Mouse (Mus musculus) thymus, adult 2 months (tissue): Measurements from ENCODE around the gene Ndufs5. TPM values are rescaled to one million over a fixed set of nuclear protein-coding genes. Genes with fewer than 3 reads are reported as not detected.

Source experiments
- DNase-seq: peaks from one replicate; pipeline ENCODE4 v3.0.0; 2021
- H3K27ac ChIP-seq: fragments of 200-500 bp; 2 replicates; pipeline ENCODE4 v1.5.1; 2012; ENCODE audit warnings: low read length, control low read depth; ENCODE audit not compliant: control insufficient read depth, insufficient read depth
- H3K27me3 ChIP-seq: fragments of 200-500 bp; 2 replicates; pipeline ENCODE4 v1.6.1; 2012; ENCODE audit warnings: mild to moderate bottlenecking, low read length, moderate library complexity, mixed read lengths; ENCODE audit not compliant: control insufficient read depth, insufficient read depth
- H3K36me3 ChIP-seq: fragments of 200-500 bp; 2 replicates; pipeline ENCODE4 v1.6.1; 2012; ENCODE audit warnings: mild to moderate bottlenecking, low read length, moderate library complexity; ENCODE audit not compliant: control insufficient read depth, insufficient read depth
- H3K4me1 ChIP-seq: fragments of 200-500 bp; replicated peaks from 2 replicates; pipeline ENCODE4 v1.6.1; 2012; ENCODE audit warnings: low read length; ENCODE audit not compliant: control insufficient read depth, insufficient read depth
- H3K4me3 ChIP-seq: fragments of 200-500 bp; 2 replicates; pipeline ENCODE4 v1.5.1; 2012; ENCODE audit warnings: mild to moderate bottlenecking, low read length, control low read depth, moderate library complexity; ENCODE audit not compliant: control insufficient read depth, insufficient read depth
- CTCF ChIP-seq: fragments of 200-500 bp; IDR thresholded peaks from 2 replicates; pipeline ENCODE4 v1.5.1; 2012; ENCODE audit warnings: mild to moderate bottlenecking, control low read depth, low read length, moderate library complexity, borderline replicate concordance; ENCODE audit not compliant: control insufficient read depth, poor library complexity, insufficient read depth; ENCODE audit errors: extremely low read depth
- POLR2A ChIP-seq: fragments of 200-500 bp; IDR thresholded peaks from 2 replicates; pipeline ENCODE4 v1.6.1; 2012; ENCODE audit warnings: mild to moderate bottlenecking, low read length, control low read depth, moderate library complexity; ENCODE audit not compliant: control insufficient read depth, poor library complexity, insufficient read depth; ENCODE audit errors: extremely low read depth
- WGBS: fragments of 180-500 bp; shearing (Covaris S2); methylation state at CpG from one replicate; pipeline ENCODE4 v1.1.7; 2018; 5-methylcytosine and 5-hydroxymethylcytosine counted together
- polyA plus RNA-seq: library from polyadenylated mRNA; depleted of rRNA; stranded (reverse); fragments of >200 nt; gene quantifications from 2 replicates; pipeline ENCODE4 v1.2.3, GENCODE M21; 2012

Ndufs5 gene
- polyA plus RNA-seq, 1 experiment = 44.2 TPM

DNA sequence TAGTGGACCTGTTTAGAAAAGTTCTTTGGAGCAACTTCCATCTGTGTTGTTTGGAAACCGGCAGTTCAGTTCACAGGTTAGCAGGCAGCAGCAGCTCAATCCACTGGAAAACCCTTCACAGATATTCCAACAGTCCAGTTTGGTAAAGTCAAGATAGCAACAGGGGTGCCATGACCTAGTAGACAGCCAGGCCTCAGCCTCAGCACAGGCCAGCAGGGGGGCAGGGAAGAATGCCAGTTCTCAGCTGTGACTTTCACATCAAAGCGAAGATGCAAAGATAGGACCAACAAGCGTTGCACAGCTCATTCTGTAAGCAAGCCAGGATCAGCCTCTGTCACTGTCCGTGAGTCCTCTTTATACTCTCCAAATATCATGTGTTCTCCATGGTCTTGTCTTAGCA, 3.8 kb upstream of the Ndufs5 start:
- Histone ChIP-seq H3K27me3 (no peaks in the 10 kb centered on the region), H3K27ac (no peak overlapping the region), H3K36me3 (no peaks in the 10 kb centered on the region), H3K4me3 (no peak overlapping the region), H3K4me1 (peaks cover 7% of the 10 kb centered on the region)
- no peak for DNase-seq
- 83% methylated on average over 4 of the region's 4 CpGs for WGBS
- TF ChIP-seq CTCF (no peak), POLR2A (no peak)

DNA sequence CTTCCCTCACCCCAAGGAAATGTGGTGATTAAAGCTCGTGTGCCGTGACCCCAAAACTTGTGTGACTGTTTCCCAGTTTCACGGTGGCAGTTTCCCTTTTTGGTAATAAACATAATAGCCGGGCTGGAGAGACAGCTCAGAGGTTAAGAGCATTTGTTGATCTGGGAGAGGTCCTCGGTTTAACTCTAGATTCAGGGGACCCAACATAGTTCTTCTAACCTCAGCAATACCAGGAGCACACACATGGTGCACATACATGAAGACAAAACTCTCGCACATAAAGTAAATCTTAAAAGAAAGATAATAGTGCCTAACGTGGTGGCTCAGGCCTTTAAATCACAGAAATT, 405 bp upstream of the Ndufs5 start:
- DNase-seq = no peak
- H3K27ac ChIP-seq = peak overlapping the region; percentile 59
- no peaks in the 10 kb centered on the region for H3K27me3 ChIP-seq
- TF ChIP-seq POLR2A (no peak), CTCF (no peak)
- H3K4me1 ChIP-seq = peaks cover 7% of the 10 kb centered on the region
- H3K4me3 ChIP-seq = peak overlapping the region; percentile 64
- 15% methylated on average over 7 of the region's 7 CpGs for WGBS
- H3K36me3 ChIP-seq = peaks cover 16% of the 10 kb centered on the region; the same call in 1 of the 2 replicates

DNA sequence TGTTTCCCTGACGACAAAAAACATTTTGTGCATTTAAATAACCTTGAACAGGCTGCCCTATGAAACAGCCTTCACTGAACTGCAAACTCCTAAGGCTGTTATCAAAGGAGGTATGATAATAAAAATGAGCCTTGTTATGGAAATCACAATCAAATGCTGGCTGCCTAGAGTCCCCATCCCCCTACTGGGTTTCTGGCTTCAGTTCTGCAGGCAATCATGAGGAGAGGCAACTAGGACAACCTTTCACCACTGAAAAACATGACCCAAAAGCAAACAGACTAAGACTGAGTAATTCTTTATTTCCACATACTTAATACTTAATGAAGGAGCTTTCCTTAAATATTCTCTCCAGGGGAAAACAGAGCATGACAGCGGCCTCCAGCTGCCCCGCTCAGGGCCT, 5.6 kb downstream of the Ndufs5 start:
- no peak for DNase-seq
- Histone ChIP-seq H3K36me3 (peaks cover 20% of the 10 kb centered on the region; the same call in 1 of the 2 replicates), H3K4me1 (peaks cover 2% of the 10 kb centered on the region), H3K27ac (no peak overlapping the region), H3K27me3 (no peaks in the 10 kb centered on the region), H3K4me3 (no peak overlapping the region)
- TF ChIP-seq CTCF (no peak), POLR2A (no peak)
- WGBS = 96% methylated on average over 3 of the region's 3 CpGs

DNA sequence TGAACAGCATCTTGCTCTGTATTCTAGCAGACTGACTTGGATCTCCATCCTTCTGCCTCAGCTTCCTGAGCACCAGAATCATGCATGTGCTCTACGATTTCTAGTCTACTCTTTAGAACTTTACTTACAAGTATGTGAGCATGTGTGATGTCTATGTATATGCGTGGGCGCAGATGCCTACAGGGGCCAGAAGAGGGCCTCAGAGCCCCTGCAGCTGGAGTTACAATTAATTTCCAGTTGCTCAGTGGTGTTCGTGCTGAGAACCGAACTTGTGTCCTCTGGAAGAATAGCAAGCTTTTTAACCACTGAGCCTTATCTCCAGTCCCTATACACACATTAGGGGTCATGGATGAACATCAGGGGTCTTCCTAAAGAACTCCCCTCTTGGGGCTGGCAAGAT, 10.7 kb downstream of the Ndufs5 start:
- H3K36me3 ChIP-seq = no peaks in the 10 kb centered on the region
- no peaks in the 10 kb centered on the region for H3K4me1 ChIP-seq
- H3K27ac ChIP-seq = no peak overlapping the region
- H3K4me3 ChIP-seq = no peak overlapping the region
- no peaks in the 10 kb centered on the region for H3K27me3 ChIP-seq
- DNase-seq = no peak
- WGBS = 93% methylated on average over 5 of the region's 5 CpGs
- TF ChIP-seq POLR2A = no peak
- no peak for TF ChIP-seq CTCF

DNA sequence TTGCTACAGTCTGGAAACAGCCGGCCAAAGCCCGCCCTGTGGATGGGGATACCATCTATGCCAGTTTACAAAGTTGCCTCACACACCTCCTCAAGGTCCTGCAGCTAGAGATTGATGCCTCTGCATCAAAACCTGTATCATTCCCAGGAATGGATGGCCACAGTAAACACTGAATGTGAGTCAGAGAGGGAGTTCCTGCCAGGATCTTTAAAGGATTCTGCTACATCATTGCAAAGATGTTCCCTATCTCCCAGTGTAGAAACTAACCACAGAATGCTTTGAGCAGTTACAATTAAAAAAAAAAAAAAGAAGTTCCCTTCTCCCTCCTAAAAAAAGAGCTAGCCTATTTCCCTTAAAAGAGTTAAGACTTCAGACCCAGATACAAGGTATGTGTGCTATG, 12.7 kb downstream of the Ndufs5 start:
- 88% methylated on average over 2 of the region's 2 CpGs for WGBS
- Histone ChIP-seq H3K27me3 (no peaks in the 10 kb centered on the region), H3K4me3 (no peak overlapping the region), H3K27ac (no peak overlapping the region), H3K36me3 (no peaks in the 10 kb centered on the region), H3K4me1 (no peaks in the 10 kb centered on the region)
- DNase-seq = no peak
- TF ChIP-seq CTCF (no peak), POLR2A (no peak)

DNA sequence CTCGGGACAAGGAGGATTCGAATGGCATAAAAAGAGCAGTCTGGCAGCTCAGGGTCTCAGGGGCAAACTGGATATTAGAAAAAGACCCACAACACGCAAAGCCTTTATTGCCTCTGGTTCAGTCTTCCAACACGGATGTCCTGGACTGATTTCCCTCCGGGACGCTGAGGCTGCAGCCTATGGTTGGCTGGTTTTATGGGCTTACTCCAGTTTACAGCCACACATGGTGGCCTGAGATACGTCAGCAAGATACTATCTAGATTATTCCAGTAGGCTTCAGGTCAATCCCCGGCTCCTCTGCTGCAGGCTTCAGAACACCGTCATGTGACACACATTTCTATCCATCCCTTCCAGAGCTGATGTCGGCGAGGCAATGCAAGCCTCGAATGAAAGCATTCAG, 24.6 kb downstream of the Ndufs5 start:
- Histone ChIP-seq H3K4me3 (no peak overlapping the region), H3K36me3 (no peaks in the 10 kb centered on the region), H3K27ac (no peak overlapping the region), H3K27me3 (no peaks in the 10 kb centered on the region), H3K4me1 (no peaks in the 10 kb centered on the region)
- DNase-seq = no peak
- WGBS = 92% methylated on average over 12 of the region's 12 CpGs
- TF ChIP-seq CTCF (no peak), POLR2A (no peak)

DNA sequence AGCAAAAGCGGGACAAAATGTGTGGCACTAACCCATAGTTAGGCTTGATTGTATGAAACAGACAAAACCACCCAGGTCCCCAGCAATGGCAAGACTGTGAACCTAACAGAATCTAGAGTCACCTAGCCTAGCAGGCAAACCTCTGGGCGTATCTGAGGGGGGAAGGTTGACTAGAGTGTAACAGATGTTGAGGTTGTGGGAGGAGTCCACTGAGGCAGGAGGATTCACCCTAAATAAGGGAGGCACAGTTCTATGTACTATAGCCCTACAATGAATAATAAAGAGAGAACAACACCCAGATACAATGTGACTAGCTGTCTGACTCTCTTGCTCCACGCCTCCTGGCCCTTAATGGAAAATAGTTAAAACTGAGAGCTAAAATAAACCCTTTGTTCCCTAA, 25.9 kb downstream of the Ndufs5 start:
- Histone ChIP-seq H3K27ac (no peak overlapping the region), H3K36me3 (no peaks in the 10 kb centered on the region), H3K4me3 (no peak overlapping the region), H3K4me1 (peaks cover 4% of the 10 kb centered on the region; the same call in 1 of the 2 replicates), H3K27me3 (peaks cover 5% of the 10 kb centered on the region; the same call in 1 of the 2 replicates)
- TF ChIP-seq POLR2A (no peak), CTCF (no peak)
- no peak for DNase-seq
- WGBS = 84% methylated on average over 3 of the region's 3 CpGs
